In genomic region chr4:107084858-107085257, GRCm38 (mm10) we compare ENCODE assay signal across 8 mouse cellular contexts. TPM values are rescaled to one million over a fixed set of nuclear protein-coding genes. Genes with fewer than 3 reads are reported as not detected.
DNase-seq lines count a peak whose midpoint lies in the region; ATAC-seq lines count a peak whose summit lies in the region.
"Had no signal": no experiment of that assay in that cellular context is flagged by ENCODE, and none has a peak within 500 bp of the region (broad histone marks: within the 10 kb centered on the region; RNA-seq: fewer than 3 reads in every experiment).

No protein-coding gene starts in this region.

- no peak overlapping the region for H3K4me3 ChIP-seq in embryonic facial prominence, embryonic 11.5 days (ENCODE audit: low read depth, low read length)
- no peak overlapping the region for H3K4me3 ChIP-seq in hindbrain, embryonic 14.5 days (replicated peaks; ENCODE audit: low read length)
- no peak overlapping the region for H3K4me3 ChIP-seq in midbrain, embryonic 14.5 days (replicated peaks; ENCODE audit: low read depth, low read length)

- peaks cover 4% of the 10 kb centered on the region for H3K4me1 ChIP-seq in embryonic facial prominence, embryonic 11.5 days (ENCODE audit: control insufficient read depth, insufficient read depth, low read length)
- H3K4me1 ChIP-seq in hindbrain, embryonic 14.5 days (replicated peaks; ENCODE audit: control insufficient read depth, insufficient read depth, low read length), result peaks cover 15% of the 10 kb centered on the region
- peaks cover 19% of the 10 kb centered on the region for H3K4me1 ChIP-seq in midbrain, embryonic 14.5 days (ENCODE audit: control insufficient read depth, insufficient read depth, low read length)

- H3K36me3 ChIP-seq in embryonic facial prominence, embryonic 11.5 days (replicated peaks; ENCODE audit: control insufficient read depth, insufficient read depth, low read depth, low read length), result no peaks in the 10 kb centered on the region
- no peaks in the 10 kb centered on the region for H3K36me3 ChIP-seq in hindbrain, embryonic 14.5 days (replicated peaks; ENCODE audit: control insufficient read depth, insufficient read depth)
- H3K36me3 ChIP-seq in midbrain, embryonic 14.5 days (ENCODE audit: control insufficient read depth, insufficient read depth, low read length), result no peaks in the 10 kb centered on the region

- no peak overlapping the region for H3K27ac ChIP-seq in embryonic facial prominence, embryonic 11.5 days (replicated peaks; ENCODE audit: low read depth, low read length)
- H3K27ac ChIP-seq in hindbrain, embryonic 14.5 days, result peak overlapping the region; percentile 75
- peak overlapping the region; percentile 81 for H3K27ac ChIP-seq in midbrain, embryonic 14.5 days (replicated peaks; ENCODE audit: low read depth, low read length)
- H3K27ac ChIP-seq: macrophage had no signal

- H3K4me2 ChIP-seq in embryonic facial prominence, embryonic 11.5 days (ENCODE audit: low read depth, low read length), result no peak overlapping the region
- H3K4me2 ChIP-seq in hindbrain, embryonic 14.5 days (replicated peaks), result no peak overlapping the region
- H3K4me2 ChIP-seq in midbrain, embryonic 14.5 days (ENCODE audit: low read length), result peak overlapping the region; percentile 8; the same call in 1 of the 2 replicates

- H3K27me3 ChIP-seq in embryonic facial prominence, embryonic 11.5 days (ENCODE audit: control insufficient read depth, insufficient read depth, low read length), result no peaks in the 10 kb centered on the region
- H3K27me3 ChIP-seq in hindbrain, embryonic 14.5 days (ENCODE audit: control insufficient read depth, insufficient read depth, low read length), result no peaks in the 10 kb centered on the region
- H3K27me3 ChIP-seq in midbrain, embryonic 14.5 days (ENCODE audit: control insufficient read depth, insufficient read depth, low read length), result no peaks in the 10 kb centered on the region

- peak; percentile 71 to 74 for DNase-seq in adrenal gland, postnatal 36 days
- peak; percentile 64 for DNase-seq in embryonic facial prominence, embryonic 11.5 days (ENCODE audit: low spot score)
- DNase-seq in hindbrain, embryonic 14.5 days (ENCODE audit: low spot score), result peak; percentile 62
- peak; percentile 64 to 72 for DNase-seq in layer of hippocampus, postnatal 10 days (ENCODE audit: low spot score in 2 of 2)
- DNase-seq in midbrain, embryonic 14.5 days, result peak; percentile 85

- H3K9ac ChIP-seq in embryonic facial prominence, embryonic 11.5 days (replicated peaks; ENCODE audit: low read length), result peak overlapping the region; percentile 15; the same call in 1 of the 2 replicates
- no peak overlapping the region for H3K9ac ChIP-seq in hindbrain, embryonic 14.5 days
- H3K9ac ChIP-seq in midbrain, embryonic 14.5 days (replicated peaks; ENCODE audit: low read length), result no peak overlapping the region

- peak; percentile 80 for ATAC-seq in embryonic facial prominence, embryonic 11.5 days (replicated peaks; ENCODE audit: insufficient number of reproducible peaks, low FRiP score, low TSS enrichment, low read depth)
- ATAC-seq in hindbrain, embryonic 14.5 days (ENCODE audit: low FRiP score), result peak; percentile 90
- peak; percentile 93 for ATAC-seq in midbrain, embryonic 14.5 days (ENCODE audit: low FRiP score, low TSS enrichment)
- no peak for ATAC-seq in granulocyte monocyte progenitor cell, adult 5-6 weeks (replicated peaks; ENCODE audit: poor library complexity, severe bottlenecking)
- ATAC-seq in megakaryocyte, adult 5-6 weeks (ENCODE audit: poor library complexity, severe bottlenecking), result no peak

- no peaks in the 10 kb centered on the region for H3K9me3 ChIP-seq in embryonic facial prominence, embryonic 11.5 days (replicated peaks; ENCODE audit: control insufficient read depth, low read length)
- H3K9me3 ChIP-seq in hindbrain, embryonic 14.5 days (ENCODE audit: control insufficient read depth, low read length), result no peaks in the 10 kb centered on the region
- H3K9me3 ChIP-seq in midbrain, embryonic 14.5 days (ENCODE audit: control insufficient read depth, low read length), result no peaks in the 10 kb centered on the region

- 11% methylated on average over 6 of the region's 6 CpGs for WGBS in embryonic facial prominence, embryonic 11.5 days
- WGBS in hindbrain, embryonic 14.5 days, result 5% methylated on average over 6 of the region's 6 CpGs
- WGBS in midbrain, embryonic 14.5 days, result 0% methylated on average over 6 of the region's 6 CpGs

RNA-seq across cellular contexts. Expression of gene Cdcp2, which starts 11.8 kb away (rescaled TPM):
- total RNA-seq in adrenal gland, postnatal 36 days (2021), result not detected
- polyA plus RNA-seq in embryonic facial prominence, embryonic 11.5 days (2014; fragmentation: Nextera tagmentation; extraction: Ambion mirVana), result not detected in 2 replicates
- not detected in 2 replicates for polyA plus RNA-seq in hindbrain, embryonic 14.5 days (2014; fragmentation: Nextera tagmentation; extraction: Ambion mirVana)
- total RNA-seq in layer of hippocampus, postnatal 10 days (2021), result not detected
- polyA plus RNA-seq in midbrain, embryonic 14.5 days (2014; fragmentation: Nextera tagmentation; extraction: Ambion mirVana), result 0.08 TPM in 1 of 2 replicates, not detected in the other
- not detected in 2 replicates for total RNA-seq in granulocyte monocyte progenitor cell, adult 5-6 weeks (2014; fragmentation: Nextera tagmentation)
- total RNA-seq in granulocyte monocyte progenitor cell, adult 5-6 weeks (2017), result not detected in 2 replicates
- total RNA-seq in megakaryocyte, adult 5-6 weeks (2015), result not detected in 2 replicates
- total RNA-seq in megakaryocyte, adult 5-6 weeks (2017), result not detected in 2 replicates
- polyA plus RNA-seq: macrophage had no signal

RNA-seq across cellular contexts. Expression of gene Cyb5rl, which starts 18.1 kb away (rescaled TPM):
- 10 to 100 TPM; 21.2 to 25.4 TPM for total RNA-seq in adrenal gland, postnatal 36 days (2021)
- polyA plus RNA-seq in embryonic facial prominence, embryonic 11.5 days (2014; fragmentation: Nextera tagmentation; extraction: Ambion mirVana), result 5.5 and 5.6 TPM in 2 replicates
- polyA plus RNA-seq in hindbrain, embryonic 14.5 days (2014; fragmentation: Nextera tagmentation; extraction: Ambion mirVana), result 2.7 and 4.8 TPM in 2 replicates
- total RNA-seq in layer of hippocampus, postnatal 10 days (2021), result 10 to 100 TPM in 1 of 2 experiments, 1 to 10 TPM in 1; 9.6 to 10.5 TPM
- 5.2 and 5.3 TPM in 2 replicates for polyA plus RNA-seq in midbrain, embryonic 14.5 days (2014; fragmentation: Nextera tagmentation; extraction: Ambion mirVana)
- total RNA-seq in granulocyte monocyte progenitor cell, adult 5-6 weeks (2014; fragmentation: Nextera tagmentation), result 8.8 and 10.4 TPM in 2 replicates
- 7.2 and 10.9 TPM in 2 replicates for total RNA-seq in granulocyte monocyte progenitor cell, adult 5-6 weeks (2017)
- total RNA-seq in megakaryocyte, adult 5-6 weeks (2015), result 1.7 and 3.3 TPM in 2 replicates
- 5.5 and 7.8 TPM in 2 replicates for total RNA-seq in megakaryocyte, adult 5-6 weeks (2017)

RNA-seq across cellular contexts. Expression of gene Mrpl37, which starts 18.2 kb away (rescaled TPM):
- 100 to 1,000 TPM in 1 of 2 experiments, 10 to 100 TPM in 1; 99.7 to 102 TPM for total RNA-seq in adrenal gland, postnatal 36 days (2021)
- 120 and 122 TPM in 2 replicates for polyA plus RNA-seq in embryonic facial prominence, embryonic 11.5 days (2014; fragmentation: Nextera tagmentation; extraction: Ambion mirVana)
- 86.2 and 89.8 TPM in 2 replicates for polyA plus RNA-seq in hindbrain, embryonic 14.5 days (2014; fragmentation: Nextera tagmentation; extraction: Ambion mirVana)
- 10 to 100 TPM; 63.5 to 74.0 TPM for total RNA-seq in layer of hippocampus, postnatal 10 days (2021)
- polyA plus RNA-seq in midbrain, embryonic 14.5 days (2014; fragmentation: Nextera tagmentation; extraction: Ambion mirVana), result 72.9 and 85.5 TPM in 2 replicates
- 78.5 and 105 TPM in 2 replicates for total RNA-seq in granulocyte monocyte progenitor cell, adult 5-6 weeks (2014; fragmentation: Nextera tagmentation)
- 56.6 and 61.0 TPM in 2 replicates for total RNA-seq in granulocyte monocyte progenitor cell, adult 5-6 weeks (2017)
- total RNA-seq in megakaryocyte, adult 5-6 weeks (2015), result 45.3 and 53.6 TPM in 2 replicates
- total RNA-seq in megakaryocyte, adult 5-6 weeks (2017), result 29.6 and 40.2 TPM in 2 replicates

Comparison
In these comparisons a context has a peak if more than half of its experiments do, and no peak if none do; other contexts are left out.
1. ATAC-seq: peak in embryonic facial prominence, embryonic 11.5 days (single experiment), hindbrain, embryonic 14.5 days (single experiment) and midbrain, embryonic 14.5 days (single experiment); none in granulocyte monocyte progenitor cell, adult 5-6 weeks (single experiment) and megakaryocyte, adult 5-6 weeks (single experiment).
2. Peak in every context shown above with its lines, with median percentiles within 50 percentile points of each other: DNase-seq.